Mouse (Mus musculus) layer of hippocampus, postnatal 14 days (tissue): ENCODE measurements at regions not wholly inside any gene's neighbourhood (a gene's known extent, or its start where the extent isn't known, plus 50 kb on each side); places are given as distances from the start of the nearest gene placed in this dataset.

ENCODE experiments used
- DNase-seq, 2 experiments: peaks; one replicate each; pipeline ENCODE4 v3.0.0; 2021 to 2022; ENCODE audit warnings: low spot score in 2 of 2, mixed read lengths in 1 of 2

GRCm38 (mm10) chr6:126362331-126362730 is 172.9 kb downstream of the Kcna5 start:
- peak in 1 of 2 experiments; percentile 64 for DNase-seq

GRCm38 (mm10) chr6:126353346-126353745 is 181.9 kb downstream of the Kcna5 start:
- no peak for DNase-seq

GRCm38 (mm10) chr6:126350476-126350875 is 183.8 kb upstream of the Ntf3 start:
- DNase-seq = no peak

GRCm38 (mm10) chr6:126349905-126350304 is 183.2 kb upstream of the Ntf3 start:
- DNase-seq = no peak

GRCm38 (mm10) chr6:126345221-126345620 is 178.5 kb upstream of the Ntf3 start:
- no peak for DNase-seq

GRCm38 (mm10) chr6:126340098-126340610 is 173.4 kb upstream of the Ntf3 start:
- DNase-seq = peak; percentile 72 to 78

- DNase-seq = no peak
Observed at GRCm38 (mm10) chr6:126337711-126338110, 171.0 kb upstream of the Ntf3 start.

GRCm38 (mm10) chr6:126334258-126334657 is 167.5 kb upstream of the Ntf3 start:
- peak in 1 of 2 experiments; percentile 19 for DNase-seq

GRCm38 (mm10) chr6:126327187-126327586 is 160.5 kb upstream of the Ntf3 start:
- DNase-seq = no peak

GRCm38 (mm10) chr6:126318523-126318922 is 151.8 kb upstream of the Ntf3 start:
- DNase-seq = no peak

GRCm38 (mm10) chr6:126310786-126311480 is 144.2 kb upstream of the Ntf3 start:
- DNase-seq = no peak

- no peak for DNase-seq
Observed at GRCm38 (mm10) chr6:126303086-126303485, 136.4 kb upstream of the Ntf3 start.

- DNase-seq = no peak
Observed at GRCm38 (mm10) chr6:126291581-126291980, 124.9 kb upstream of the Ntf3 start.

GRCm38 (mm10) chr6:126287166-126287565 is 120.5 kb upstream of the Ntf3 start:
- DNase-seq = no peak

GRCm38 (mm10) chr6:126286201-126286600 is 119.5 kb upstream of the Ntf3 start:
- no peak for DNase-seq

- no peak for DNase-seq
Observed at GRCm38 (mm10) chr6:126284409-126284808, 117.7 kb upstream of the Ntf3 start.

- DNase-seq = no peak
Observed at GRCm38 (mm10) chr6:126280352-126280751, 113.6 kb upstream of the Ntf3 start.

- DNase-seq = no peak
Observed at GRCm38 (mm10) chr6:126245986-126246385, 79.3 kb upstream of the Ntf3 start.

- DNase-seq = no peak
Observed at GRCm38 (mm10) chr6:126245431-126245830, 78.7 kb upstream of the Ntf3 start.

GRCm38 (mm10) chr6:126242299-126242698 is 75.6 kb upstream of the Ntf3 start:
- no peak for DNase-seq

- no peak for DNase-seq
Observed at GRCm38 (mm10) chr6:126240256-126240655, 73.5 kb upstream of the Ntf3 start.
